Mouse (Mus musculus) intestine, postnatal 0 days (tissue): ENCODE measurements around the gene 4930518I15Rik. TPM values are rescaled to one million over a fixed set of nuclear protein-coding genes. Genes with fewer than 3 reads are reported as not detected.

Experiments used
- ATAC-seq: fragments of 200-750 bp; cut with Nextera tagmentation; 2 replicates; pipeline ENCODE4 v1.8.0; 2017; ENCODE audit warnings: mild to moderate bottlenecking, moderate TSS enrichment, moderate library complexity
- H3K27ac ChIP-seq: fragments of 300-500 bp; sonication (generic); 2 replicates; pipeline ENCODE4 v1.5.1; 2014; ENCODE audit warnings: mild to moderate bottlenecking, low read depth, low read length, moderate library complexity
- H3K27me3 ChIP-seq: fragments of 300-500 bp; sonication (generic); replicated peaks from 2 replicates; pipeline ENCODE4 v1.6.1; 2014; ENCODE audit warnings: low read length, mixed read lengths; ENCODE audit not compliant: control insufficient read depth, insufficient read depth
- H3K36me3 ChIP-seq: fragments of 300-500 bp; sonication (generic); 2 replicates; pipeline ENCODE4 v1.6.1; 2014; ENCODE audit warnings: mild to moderate bottlenecking, moderate library complexity; ENCODE audit not compliant: control insufficient read depth, insufficient read depth
- H3K4me1 ChIP-seq: fragments of 300-500 bp; sonication (generic); replicated peaks from 2 replicates; pipeline ENCODE4 v1.6.1; 2014; ENCODE audit warnings: antibody characterized with exemption, low read length, mixed read lengths; ENCODE audit not compliant: control insufficient read depth, insufficient read depth
- H3K4me2 ChIP-seq: fragments of 300-500 bp; sonication (generic); replicated peaks from 2 replicates; pipeline ENCODE4 v1.6.1; 2014; ENCODE audit warnings: low read depth, mild to moderate bottlenecking, moderate library complexity
- H3K4me3 ChIP-seq: fragments of 300-500 bp; sonication (generic); 2 replicates; pipeline ENCODE4 v1.5.1; 2014; ENCODE audit warnings: low read depth, low read length
- H3K9ac ChIP-seq: fragments of 300-500 bp; sonication (generic); 2 replicates; pipeline ENCODE4 v1.6.1; 2014; ENCODE audit warnings: mild to moderate bottlenecking, low read depth, low read length
- H3K9me3 ChIP-seq: fragments of 300-500 bp; sonication (generic); 2 replicates; pipeline ENCODE4 v1.6.1; 2016; ENCODE audit warnings: mixed run types; ENCODE audit not compliant: control insufficient read depth
- CTCF ChIP-seq: sonication (generic); IDR thresholded peaks from 2 replicates; pipeline ENCODE4 v1.5.1; 2016; ENCODE audit warnings: low read depth, mild to moderate bottlenecking, control low read depth, antibody characterized with exemption, moderate library complexity
- WGBS: fragments of 180-500 bp; shearing (Covaris S2); extraction: QIAGEN DNeasy Blood & Tissue Kit; methylation state at CpG from one replicate; pipeline ENCODE4 v1.1.7; 2014; 5-methylcytosine and 5-hydroxymethylcytosine counted together
- polyA plus RNA-seq: library from polyadenylated mRNA; unstranded; fragments of >200 nt; fragmentation: Nextera tagmentation; extraction: Ambion mirVana; gene quantifications from 2 replicates; pipeline ENCODE4 v1.2.1, GENCODE M21; 2015

Gene 4930518I15Rik
- polyA plus RNA-seq, 1 experiment from 2014 or later = 1.3 TPM

DNA sequence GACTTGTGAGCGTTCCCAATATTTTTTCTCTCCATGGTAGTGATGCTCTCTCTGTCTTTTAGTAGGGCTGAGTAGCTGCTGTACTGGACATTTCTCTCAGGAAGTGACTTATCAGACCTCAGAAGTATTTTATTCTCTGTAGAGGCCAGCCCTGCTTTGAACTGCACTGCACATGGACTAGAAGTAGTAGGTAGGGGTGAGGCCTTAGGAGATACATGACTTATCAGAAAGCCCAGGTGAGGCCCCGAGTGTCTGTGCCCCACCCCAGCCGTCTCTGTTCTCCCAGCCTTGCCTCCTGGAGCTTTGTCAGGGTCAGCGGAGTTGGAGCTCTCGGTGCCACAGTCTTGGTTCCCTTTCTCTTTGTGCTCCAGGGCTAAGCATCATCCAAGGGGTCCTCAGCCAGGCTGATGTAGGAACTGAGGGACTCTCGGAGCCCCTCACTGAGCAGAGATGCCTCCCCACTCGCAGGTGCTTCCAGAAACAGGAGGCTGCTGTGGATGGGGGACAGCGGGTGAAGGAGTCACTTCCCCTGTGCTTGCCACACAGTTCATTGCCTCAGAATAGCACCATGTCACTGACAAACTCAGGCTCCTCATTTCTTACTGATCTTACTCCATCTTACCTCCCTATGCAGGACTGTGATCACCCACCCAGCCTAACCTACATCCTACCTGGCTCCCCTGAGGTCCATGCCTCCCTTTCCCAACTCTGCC lies 16.5 kb upstream of the 4930518I15Rik start:
- Histone ChIP-seq H3K36me3 (peaks cover 45% of the 10 kb centered on the region), H3K9me3 (no peaks in the 10 kb centered on the region), H3K4me1 (peaks cover 5% of the 10 kb centered on the region; the same call in 1 of the 2 replicates), H3K4me3 (no peak overlapping the region), H3K9ac (no peak overlapping the region), H3K27me3 (no peaks in the 10 kb centered on the region), H3K4me2 (no peak overlapping the region), H3K27ac (no peak overlapping the region)
- no peak for TF ChIP-seq CTCF
- no peak for ATAC-seq
- WGBS = 79% methylated on average over 8 of the region's 8 CpGs

DNA sequence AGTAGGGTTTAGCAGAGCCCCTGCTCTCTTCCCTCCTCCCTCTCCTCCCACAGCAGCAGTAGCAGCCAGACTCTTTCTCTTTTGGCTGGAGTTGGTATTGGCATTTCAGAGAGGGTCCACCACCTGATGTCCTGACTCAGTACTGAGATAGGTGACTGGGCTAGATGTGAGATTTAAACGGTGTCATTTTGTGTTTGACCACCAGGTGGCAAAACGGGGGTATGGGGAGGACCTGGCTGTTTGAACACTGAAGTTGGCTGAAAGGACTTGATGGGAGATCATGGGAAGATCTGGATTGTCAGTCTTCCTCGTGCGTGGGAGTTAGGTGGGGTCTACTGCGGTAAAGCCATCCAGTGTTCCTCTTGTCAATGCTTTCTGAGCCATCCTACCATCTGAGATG lies 15.9 kb upstream of the 4930518I15Rik start:
- peak; percentile 87 for TF ChIP-seq CTCF
- Histone ChIP-seq H3K4me3 (no peak overlapping the region), H3K27me3 (no peaks in the 10 kb centered on the region), H3K9ac (no peak overlapping the region), H3K36me3 (peaks cover 45% of the 10 kb centered on the region), H3K9me3 (no peaks in the 10 kb centered on the region), H3K4me1 (peaks cover 5% of the 10 kb centered on the region; the same call in 1 of the 2 replicates), H3K27ac (no peak overlapping the region), H3K4me2 (no peak overlapping the region)
- ATAC-seq = no peak
- 29% methylated on average over 5 of the region's 5 CpGs for WGBS

DNA sequence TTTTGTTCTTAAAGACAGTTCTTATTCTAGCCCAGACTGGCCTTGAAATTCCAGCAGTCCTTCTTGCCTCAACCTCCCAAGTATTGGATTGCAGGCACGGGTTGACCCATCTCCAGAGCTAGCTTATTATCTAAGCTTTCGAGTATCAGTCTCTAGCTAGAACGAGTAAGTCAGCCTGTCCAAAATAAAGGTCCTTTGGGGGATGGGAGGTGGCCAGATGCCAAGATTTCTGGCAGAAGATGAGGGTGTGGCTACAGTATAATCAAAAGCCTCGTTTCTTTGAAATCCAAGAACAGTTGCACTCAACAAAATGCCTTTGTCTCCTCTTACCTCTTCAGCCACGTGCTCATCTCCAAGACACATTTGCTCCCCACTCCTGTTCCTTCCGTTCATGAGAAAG lies 12.8 kb upstream of the 4930518I15Rik start:
- H3K4me3 ChIP-seq = no peak overlapping the region
- no peak overlapping the region for H3K9ac ChIP-seq
- H3K9me3 ChIP-seq = no peaks in the 10 kb centered on the region
- peaks cover 60% of the 10 kb centered on the region for H3K36me3 ChIP-seq
- H3K4me1 ChIP-seq = peaks cover 5% of the 10 kb centered on the region; the same call in 1 of the 2 replicates
- no peaks in the 10 kb centered on the region for H3K27me3 ChIP-seq
- no peak for ATAC-seq
- TF ChIP-seq CTCF = no peak
- 19% methylated on average over 6 of the region's 6 CpGs for WGBS
- peak overlapping the region; percentile 50; the same call in 1 of the 2 replicates for H3K27ac ChIP-seq
- no peak overlapping the region for H3K4me2 ChIP-seq

DNA sequence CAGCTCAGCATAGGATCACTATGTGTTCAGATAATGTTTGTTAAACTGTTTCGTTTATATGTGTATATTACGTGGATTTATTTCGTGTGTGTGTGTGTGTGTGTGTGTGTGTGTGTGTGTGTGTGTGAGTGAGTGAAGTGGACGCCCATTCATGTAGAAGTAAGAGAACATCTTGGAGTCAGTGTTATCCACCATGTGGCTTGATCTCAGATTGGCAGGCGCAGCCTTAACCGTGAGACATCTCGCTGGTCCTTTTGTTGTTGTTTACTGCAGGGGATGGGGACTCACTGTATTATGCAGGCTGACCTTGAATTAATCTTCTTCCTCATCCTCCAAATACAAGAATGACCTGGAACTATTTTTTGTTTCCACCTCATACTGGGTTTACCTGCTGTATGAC lies 11.8 kb upstream of the 4930518I15Rik start:
- H3K9ac ChIP-seq = no peak overlapping the region
- no peak overlapping the region for H3K27ac ChIP-seq
- no peaks in the 10 kb centered on the region for H3K9me3 ChIP-seq
- H3K36me3 ChIP-seq = peaks cover 50% of the 10 kb centered on the region
- peak overlapping the region; percentile 30; the same call in 1 of the 2 replicates for H3K4me2 ChIP-seq
- no peaks in the 10 kb centered on the region for H3K27me3 ChIP-seq
- TF ChIP-seq CTCF = no peak
- H3K4me3 ChIP-seq = no peak overlapping the region
- ATAC-seq = no peak
- H3K4me1 ChIP-seq = peaks cover 5% of the 10 kb centered on the region; the same call in 1 of the 2 replicates
- WGBS = 82% methylated on average over 7 of the region's 7 CpGs

DNA sequence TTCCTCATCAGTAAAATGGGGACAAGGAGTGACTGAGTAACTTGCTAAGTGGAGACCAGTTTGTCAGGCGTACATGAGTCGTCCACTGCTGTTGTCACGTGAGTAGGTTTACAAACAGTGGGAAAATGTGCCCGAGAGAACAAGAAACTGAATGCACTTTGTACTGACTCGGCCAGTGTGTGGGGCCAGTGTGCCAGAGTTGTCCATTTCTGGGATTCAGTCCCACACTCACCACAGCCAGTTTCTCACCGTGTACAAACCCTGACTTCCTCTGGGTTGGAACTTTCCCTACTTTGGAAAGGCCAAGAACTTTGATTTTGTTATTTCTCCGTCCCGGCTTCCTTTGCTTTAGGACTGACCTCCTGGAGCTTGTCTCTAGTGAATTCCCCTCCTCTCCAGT lies 11.2 kb upstream of the 4930518I15Rik start:
- TF ChIP-seq CTCF = no peak
- H3K4me3 ChIP-seq = no peak overlapping the region
- ATAC-seq = no peak
- H3K9ac ChIP-seq = no peak overlapping the region
- no peaks in the 10 kb centered on the region for H3K9me3 ChIP-seq
- peaks cover 44% of the 10 kb centered on the region for H3K36me3 ChIP-seq
- H3K4me1 ChIP-seq = peaks cover 9% of the 10 kb centered on the region; the same call in 1 of the 2 replicates
- H3K27ac ChIP-seq = no peak overlapping the region
- no peaks in the 10 kb centered on the region for H3K27me3 ChIP-seq
- peak overlapping the region; percentile 30; the same call in 1 of the 2 replicates for H3K4me2 ChIP-seq
- 48% methylated on average over 8 of the region's 8 CpGs for WGBS

DNA sequence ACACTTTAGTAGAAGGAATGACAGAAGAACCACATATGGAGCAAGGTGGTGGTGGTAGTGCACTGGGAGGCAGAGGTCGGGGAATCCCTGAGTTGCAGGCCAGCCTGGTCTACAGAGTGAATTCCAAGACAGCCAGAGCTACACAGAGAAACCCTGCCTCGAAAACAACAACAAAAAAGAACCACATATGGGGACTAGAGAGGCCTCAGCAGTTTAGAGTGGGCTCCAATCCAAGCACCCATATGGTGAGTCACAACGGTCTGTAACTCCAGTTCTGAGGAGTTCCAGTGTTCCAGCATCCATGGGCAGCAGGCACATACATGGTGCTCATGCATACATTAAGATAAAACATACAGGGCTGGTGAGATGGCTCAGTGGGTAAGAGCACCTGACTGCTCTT lies 6.7 kb upstream of the 4930518I15Rik start:
- ATAC-seq = no peak
- 70% methylated on average over 3 of the region's 3 CpGs for WGBS
- peak overlapping the region; percentile 80 for H3K4me2 ChIP-seq

More for the DNA sequence above, 6.7 kb upstream of the 4930518I15Rik start:
- no peak for TF ChIP-seq CTCF
- Histone ChIP-seq H3K4me1 (0 out of 2 replicates have a peak, but pooled peaks cover 4% of the 10 kb centered on the region), H3K9me3 (no peaks in the 10 kb centered on the region), H3K27me3 (no peaks in the 10 kb centered on the region), H3K4me3 (0 out of 2 replicates have a peak overlapping the region, but pooled peaks have one; percentile 97), H3K36me3 (peaks cover 17% of the 10 kb centered on the region), H3K9ac (peak overlapping the region; percentile 96; the same call in 1 of the 2 replicates), H3K27ac (peak overlapping the region; percentile 97; the same call in 1 of the 2 replicates)
